Mouse (Mus musculus) lung, postnatal 0 days (tissue): ENCODE measurements around the gene Cphx1.
"Not testable (repeated sequence)": the region's sequence is repeated elsewhere in the genome, so short reads cannot be mapped to it uniquely, and the experiment has no call there.

Source experiments
- CTCF ChIP-seq: IDR thresholded peaks from 2 replicates; pipeline ENCODE4 v1.5.1; 2016; ENCODE audit warnings: antibody characterized with exemption, mild to moderate bottlenecking
- EP300 ChIP-seq: IDR thresholded peaks from 2 replicates; pipeline ENCODE4 v1.6.1; 2016; ENCODE audit warnings: antibody characterized with exemption, mild to moderate bottlenecking, control low read depth

DNA sequence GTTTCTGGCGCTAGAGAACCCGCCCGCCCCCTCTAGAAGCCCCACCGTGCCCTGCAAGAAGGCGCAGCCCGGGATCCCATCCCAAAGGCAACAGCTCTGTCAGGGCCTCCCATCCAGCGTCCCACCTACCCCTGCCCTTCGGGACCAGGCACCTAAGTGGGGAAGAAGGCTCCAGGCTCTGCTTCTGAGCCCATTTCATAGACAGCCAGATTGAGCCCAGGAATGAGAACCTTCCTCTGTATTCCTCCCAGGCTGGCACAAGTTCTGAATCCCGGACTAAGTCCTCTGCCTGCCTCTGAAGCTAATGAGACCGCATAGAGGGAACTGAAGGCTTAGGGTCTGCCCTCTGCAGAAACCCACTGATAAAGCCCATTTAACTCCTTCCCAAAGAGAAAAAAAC is 35.1 kb upstream of the Cphx1 start, which contains the start of gene Plac9a:
- TF ChIP-seq CTCF, EP300: not testable (repeated sequence)
